Mouse (Mus musculus) urinary bladder, postnatal 4 days (tissue): ENCODE results near the gene Hipk2.
"Not testable (repeated sequence)": the region's sequence is repeated elsewhere in the genome, so short reads cannot be mapped to it uniquely, and the experiment has no call there.

ENCODE experiments used
- DNase-seq, 2 experiments: peaks; one replicate each; pipeline ENCODE4 v3.0.0; 2021 to 2022; ENCODE audit warnings: low spot score in 2 of 2

Gene Hipk2

DNA sequence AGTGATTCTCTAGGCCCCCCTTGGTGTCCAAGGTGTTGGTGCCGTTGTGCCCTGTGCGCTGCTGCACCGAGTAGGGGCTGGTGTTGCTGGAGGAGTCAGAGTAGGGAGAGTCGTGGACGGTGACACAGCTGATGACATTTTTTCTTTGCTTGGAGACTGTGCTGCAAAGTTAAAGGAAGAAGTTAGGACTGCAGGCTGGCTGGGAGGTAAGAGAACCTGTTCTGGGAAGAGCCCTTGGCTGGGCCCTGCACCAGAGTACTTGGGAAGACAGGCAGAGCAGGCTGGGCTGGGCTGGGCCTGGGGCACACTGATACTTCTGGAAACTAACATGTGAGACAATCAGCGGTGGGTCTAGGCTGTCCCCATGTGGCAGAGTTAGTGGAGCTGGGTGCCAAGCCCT is 172.4 kb downstream of the Hipk2 start:
- DNase-seq, result no peak

DNA sequence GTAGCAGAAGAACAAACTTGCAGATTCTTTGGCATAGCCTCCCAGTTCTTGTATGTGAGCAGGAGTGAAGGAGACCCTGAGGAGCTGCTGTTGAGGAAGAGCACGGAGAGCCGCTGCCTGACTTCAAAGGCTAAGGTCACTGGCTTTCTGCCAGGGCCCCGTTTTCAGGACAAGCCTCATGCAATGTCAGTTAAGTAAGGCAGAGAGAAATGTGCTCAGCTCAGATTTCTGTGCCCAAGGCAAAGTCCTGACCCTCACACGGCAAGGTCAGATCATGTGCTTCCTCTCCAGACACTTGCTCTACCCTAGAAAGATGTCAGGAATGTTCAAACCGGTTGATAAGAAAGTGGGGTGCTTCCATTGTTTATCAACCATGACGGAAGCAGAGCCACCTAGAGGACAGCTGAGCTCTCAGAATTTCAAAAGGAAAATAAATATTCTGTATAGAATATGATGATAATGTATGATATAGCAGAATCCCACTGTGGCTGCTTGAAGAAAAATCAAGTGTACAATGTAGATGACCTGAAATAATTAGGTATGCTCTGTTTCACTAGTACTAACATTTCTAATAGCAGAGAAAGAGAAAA is 173.1 kb downstream of the Hipk2 start:
- no peak for DNase-seq

DNA sequence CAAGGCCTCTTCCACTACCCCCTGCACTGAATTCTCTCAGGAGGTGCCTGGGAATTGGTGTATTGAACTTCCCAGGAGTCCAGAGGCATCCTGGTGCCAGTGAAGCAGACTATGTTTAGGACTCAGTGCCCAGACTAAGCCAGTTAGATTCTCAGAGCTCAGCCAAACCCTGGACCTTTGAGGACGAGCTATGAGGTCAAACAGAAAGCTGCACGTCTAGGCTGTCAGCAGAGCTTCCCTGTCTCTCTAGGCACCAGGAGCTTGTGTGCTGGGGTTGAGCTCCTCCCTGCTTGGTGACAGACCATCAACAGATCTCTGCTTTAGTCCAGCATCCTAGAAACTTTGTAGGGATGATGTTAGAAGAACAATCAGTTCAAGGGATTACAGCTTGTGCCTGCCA is 174.5 kb downstream of the Hipk2 start:
- DNase-seq, result no peak

DNA sequence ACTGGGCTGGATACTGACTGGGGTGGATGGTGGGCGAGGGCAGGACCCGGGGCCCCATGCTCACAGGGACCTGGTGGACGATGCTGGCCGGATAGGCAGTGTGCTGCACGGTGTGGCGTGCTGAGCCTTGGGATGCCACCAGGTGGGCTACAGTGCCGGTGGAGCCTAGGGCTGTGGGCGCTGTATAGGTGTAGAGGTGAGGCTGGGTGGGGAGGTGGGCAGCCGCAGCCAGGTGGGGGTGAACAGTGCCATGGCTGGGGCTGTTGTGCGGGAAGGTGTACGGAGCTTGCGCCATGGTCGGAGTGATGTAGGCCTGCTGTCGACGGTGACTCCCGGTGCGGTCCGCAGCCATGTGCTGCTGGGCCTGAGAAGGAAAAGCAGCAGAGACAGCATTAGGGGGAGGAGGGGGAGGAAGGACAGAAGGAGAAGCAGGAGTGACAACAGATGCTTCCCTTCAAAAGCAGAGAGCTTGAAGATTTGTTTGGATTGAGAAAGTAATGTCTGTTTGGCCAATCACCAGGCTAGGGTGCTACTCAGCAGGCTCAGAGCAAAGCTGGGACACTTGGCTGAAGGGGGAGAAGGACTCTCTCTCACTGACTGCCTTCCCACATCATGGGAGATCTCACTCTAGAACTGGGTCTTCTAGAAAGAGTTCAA is 177.6 kb downstream of the Hipk2 start:
- DNase-seq, result no peak

DNA sequence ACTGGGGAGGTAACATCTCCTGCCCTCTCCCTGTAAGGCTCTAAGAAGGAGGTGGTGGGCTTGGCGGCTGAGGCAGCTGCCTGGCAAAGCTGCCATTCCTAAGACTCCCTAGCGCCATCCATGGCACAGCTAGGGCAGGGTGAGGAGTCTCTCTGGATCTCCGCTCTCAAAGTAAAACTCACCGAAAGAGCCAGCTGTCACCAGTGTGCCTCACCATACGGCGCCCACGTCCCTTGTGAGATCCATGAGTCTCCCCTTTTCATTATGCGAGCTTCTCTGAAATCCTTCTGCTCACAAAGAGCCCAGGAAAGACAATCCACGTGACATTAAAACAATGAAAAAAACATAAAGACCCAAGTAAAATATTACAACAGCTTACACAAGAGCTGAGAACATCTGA is 179.4 kb downstream of the Hipk2 start:
- DNase-seq, result no peak

DNA sequence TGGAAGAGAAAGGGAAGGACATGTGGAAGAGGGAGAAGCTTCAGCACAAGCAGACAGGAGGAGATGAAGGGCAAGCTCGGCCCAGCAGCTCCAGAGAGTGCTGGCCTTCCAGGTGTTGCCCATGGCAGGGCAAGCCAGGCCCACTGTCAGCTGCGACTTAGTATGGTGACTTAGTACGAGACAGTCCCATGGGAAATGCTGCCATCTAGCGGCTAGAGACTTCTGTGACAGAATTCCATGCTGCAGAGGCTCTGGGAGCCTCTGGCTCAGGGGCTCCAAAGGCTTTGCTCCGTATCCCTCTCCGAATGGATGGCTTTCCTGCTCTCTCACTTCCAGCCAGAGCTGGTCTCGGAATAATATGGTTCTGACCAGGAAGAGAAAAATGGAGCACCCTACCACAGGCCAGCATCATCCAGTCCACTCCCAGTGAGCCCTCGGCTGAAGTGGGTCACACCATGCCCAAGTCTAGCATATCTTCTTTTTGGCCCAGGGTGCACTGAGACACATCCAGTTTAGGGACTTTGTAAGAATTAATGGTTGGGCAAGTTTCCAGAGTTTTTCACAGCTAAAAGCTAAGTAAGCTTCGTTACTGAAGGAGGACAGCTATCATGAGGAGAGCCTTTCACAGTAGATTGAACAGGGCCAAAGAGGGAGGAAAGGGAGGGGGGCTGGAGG is 180.4 kb downstream of the Hipk2 start:
- DNase-seq, result peak; percentile 47 to 80

DNA sequence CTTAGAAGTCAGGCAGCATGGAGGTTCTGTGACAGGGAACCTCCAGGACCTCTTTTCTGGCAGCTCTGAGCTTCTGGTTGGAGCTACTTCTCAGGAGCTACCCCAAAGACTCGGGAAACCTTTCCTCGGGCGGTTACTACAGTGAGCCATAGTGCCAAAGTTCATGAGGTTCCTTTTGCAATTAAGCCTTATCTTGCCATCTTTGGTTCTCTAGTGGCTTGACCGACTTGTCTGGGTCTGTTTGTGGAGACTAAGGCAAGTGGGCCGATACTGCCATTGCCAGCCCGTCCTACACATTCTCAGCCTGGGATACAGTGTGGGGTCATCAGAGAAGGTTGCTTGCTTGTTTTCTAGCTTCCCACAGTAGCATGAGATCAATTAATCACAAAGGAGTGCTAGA is 183.4 kb downstream of the Hipk2 start:
- DNase-seq, result no peak

DNA sequence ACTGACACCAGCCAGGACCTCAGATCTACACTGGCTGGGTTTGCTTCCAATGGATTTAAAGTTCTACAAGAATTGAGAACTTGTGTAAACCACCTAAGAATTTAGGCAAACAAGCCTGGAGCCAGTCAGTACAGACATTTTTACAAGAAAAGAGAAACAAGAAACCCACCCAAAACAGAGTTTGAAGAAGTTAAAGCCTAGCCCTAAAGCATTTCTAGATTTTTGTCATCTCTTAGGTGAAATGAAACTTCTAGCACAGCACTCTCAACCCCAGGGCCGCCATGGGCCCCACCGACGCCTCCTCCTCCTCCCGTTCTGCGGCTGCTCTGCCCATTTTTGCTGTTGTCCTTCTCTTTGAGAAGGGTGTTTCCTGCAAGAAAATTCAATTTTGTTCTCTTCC is 184.9 kb downstream of the Hipk2 start:
- DNase-seq, result no peak

DNA sequence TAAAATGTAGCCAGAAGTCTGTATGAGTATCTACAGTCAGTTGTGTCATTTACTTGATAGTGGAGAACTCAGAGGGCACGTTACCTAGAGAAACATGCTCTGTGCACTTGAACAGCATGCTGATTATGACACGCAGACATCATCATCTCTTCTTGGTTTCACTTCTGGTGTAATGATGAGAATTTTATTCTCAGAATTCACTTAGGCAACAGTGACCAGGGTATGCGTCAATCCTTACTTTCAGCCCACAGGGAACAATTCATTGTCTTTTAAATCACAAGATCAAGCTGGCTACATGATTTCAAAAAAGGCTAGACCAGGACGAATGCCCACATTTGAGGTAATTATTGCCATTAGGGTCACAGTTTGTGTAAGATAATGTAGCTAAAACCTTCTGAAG is 185.3 kb downstream of the Hipk2 start:
- DNase-seq, result no peak

DNA sequence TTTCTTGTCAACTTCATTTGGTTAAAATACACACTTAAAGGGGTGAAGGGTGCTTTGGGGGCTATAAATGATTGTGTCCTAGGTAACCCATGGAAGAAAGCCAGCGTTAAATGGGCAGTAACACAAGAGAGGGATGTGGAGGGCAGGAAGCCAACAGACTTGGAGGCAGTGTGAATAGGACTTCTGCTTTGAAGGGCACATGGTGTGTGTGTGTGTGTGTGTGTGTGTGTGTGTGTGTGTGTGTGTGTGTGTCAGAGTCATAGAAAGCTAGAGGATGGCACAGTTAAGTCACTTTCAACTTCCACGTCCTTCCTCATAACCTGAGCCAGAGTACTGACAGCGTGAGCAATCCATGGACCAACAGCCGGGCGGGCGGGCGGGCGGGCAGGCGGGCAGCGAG is 187.1 kb downstream of the Hipk2 start:
- DNase-seq, result no peak

DNA sequence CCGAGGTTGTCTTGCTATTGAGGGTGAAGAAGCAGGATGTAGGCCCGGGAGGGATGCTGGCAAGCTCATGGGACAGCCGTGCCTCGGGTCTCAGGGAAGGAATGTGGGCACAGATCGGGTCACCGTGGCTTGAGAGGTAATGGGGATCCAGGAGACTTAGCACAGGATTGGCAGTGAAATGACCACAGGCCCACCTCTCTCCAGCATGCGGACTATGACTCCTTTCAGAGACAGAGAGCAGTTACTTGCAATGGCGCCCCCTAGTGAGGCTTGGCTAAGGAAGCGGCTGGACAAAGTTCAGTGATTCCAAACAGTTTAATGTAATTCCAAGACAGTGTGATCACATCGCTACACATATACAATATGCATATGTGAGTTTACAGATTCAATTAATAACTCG is 188.7 kb downstream of the Hipk2 start:
- DNase-seq, result no peak

DNA sequence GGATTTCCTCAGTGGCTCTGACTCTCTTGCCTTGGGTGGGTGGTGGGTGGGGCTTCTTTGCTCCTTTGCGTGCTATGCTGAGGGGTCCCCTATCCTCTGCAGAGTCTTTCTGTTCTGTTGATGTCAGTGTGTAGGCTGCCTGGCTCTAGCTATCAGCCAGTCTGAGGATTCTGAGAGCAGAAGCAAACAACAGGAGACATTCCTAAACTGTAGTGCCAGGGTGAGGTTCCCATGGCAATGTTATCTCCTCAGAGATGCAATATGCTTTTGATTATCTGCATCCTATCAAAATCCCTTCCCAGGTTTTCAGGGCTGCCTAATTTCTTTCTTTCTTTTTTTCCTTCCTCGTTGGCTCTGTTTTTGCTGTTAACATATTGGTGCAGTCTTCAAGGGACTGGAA is 193.4 kb downstream of the Hipk2 start:
- no peak for DNase-seq

DNA sequence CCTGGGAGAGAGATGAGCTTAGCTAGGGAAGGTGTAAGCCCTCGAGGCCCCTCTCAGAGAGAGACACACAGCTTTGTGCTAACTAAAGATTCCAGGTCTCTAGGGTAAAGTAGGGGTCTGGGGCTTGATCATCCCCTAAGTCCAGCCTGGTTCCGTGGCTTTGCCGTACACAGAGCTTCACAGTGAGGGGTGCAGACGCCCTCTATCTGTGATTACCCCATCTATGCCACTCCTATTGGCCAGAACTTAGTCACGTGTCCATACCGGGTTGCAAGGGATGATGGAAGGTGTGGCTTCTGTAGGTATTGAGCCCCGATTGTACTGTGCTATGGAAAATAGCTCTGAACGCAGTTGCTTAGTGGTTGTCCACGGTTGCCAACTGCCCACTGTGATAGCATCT is 198.3 kb downstream of the Hipk2 start:
- no peak for DNase-seq

DNA sequence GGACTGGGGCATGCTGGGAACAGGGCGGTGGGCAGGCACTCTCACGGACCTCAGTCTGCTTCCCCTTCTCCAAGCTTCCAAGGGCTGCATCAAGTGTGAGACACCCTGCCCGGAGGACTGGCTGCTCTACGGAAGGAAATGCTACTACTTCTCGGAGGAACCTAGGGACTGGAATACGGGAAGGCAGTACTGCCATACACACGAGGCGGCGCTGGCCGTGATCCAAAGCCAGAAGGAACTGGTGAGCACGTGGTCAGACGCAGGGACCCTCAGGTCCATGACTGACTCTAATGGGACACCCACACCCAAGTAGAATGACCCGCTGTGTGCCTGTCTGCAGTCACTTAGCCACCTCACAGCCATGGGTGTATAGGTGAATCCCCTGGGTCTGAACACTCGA is 199.2 kb downstream of the Hipk2 start:
- DNase-seq, result no peak

DNA sequence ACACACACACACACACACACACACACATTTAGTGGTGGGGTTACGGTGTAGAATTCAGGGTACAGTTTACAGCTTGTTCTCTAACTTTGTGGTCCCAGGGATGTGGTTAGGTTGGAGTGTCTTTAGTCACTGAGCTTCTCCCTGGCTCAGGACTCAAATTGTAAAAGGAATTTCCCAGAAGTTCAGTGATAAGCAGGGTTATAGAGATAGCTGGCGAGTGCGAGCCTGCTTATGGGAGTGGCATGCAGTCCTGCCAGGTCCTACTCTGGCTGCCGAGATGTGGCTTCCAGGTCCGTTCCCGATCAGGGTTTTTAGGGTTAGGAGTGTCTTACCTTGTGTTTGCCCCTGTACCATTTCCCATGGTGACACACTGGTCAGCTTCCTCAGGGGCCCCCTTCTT is 199.7 kb downstream of the Hipk2 start:
- no peak for DNase-seq

DNA sequence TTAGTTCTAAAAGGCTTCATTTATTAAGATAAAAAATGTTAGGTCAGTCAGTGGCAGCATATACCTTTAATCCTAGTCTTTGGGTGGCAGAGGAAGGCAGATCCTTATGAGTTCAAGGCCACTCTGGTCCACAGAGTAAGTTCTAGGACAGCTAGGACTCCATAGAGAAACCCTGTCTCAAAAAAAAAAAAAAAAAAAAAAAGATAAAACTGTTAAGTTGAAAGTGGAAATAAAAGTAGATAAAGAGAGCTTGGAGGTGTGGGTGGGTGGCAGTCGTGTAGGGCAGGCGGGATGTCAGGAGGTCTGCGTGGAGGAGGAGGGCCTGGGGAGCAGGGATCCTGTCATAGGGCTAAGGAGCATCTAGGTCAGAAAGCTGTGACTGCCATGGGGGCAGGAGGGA is 204.0 kb downstream of the Hipk2 start:
- no peak for DNase-seq

DNA sequence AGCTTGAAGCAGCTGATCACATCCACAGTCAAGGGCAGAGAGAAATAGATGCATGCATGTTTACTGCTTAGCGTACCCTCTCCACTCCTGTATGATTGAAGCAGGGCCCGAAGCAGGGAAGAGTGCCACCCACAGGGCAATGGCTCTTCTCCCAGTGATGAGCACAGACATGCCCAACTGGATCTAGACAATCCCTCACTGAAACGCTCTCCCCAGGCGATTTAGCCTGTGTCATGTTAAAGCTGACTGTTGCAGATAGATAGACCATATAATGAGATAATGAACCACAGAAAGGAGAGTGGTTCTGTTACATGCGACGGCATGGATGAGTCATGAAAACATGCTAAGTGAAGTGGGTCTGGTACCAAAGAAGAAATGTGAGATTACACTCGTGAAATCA is 204.7 kb downstream of the Hipk2 start:
- no peak for DNase-seq

DNA sequence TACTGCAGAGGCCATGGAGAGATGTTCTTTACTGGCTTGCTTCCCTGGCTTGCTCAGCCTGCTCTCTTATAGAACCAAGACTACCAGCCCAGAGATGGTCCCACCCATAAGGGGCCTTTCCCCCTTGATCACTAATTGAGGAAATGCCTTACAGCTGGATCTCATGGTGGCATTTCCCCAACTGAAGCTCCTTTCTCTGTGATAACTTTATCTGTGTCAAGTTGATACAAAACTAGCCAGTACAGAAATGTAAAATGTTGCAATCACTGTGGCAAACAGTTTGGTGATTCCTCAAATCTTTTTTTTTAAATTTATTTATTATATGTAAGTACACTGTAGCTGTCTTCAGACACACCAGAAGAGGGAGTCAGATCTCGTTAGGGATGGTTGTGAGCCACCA is 205.5 kb downstream of the Hipk2 start:
- not testable (repeated sequence) for DNase-seq

DNA sequence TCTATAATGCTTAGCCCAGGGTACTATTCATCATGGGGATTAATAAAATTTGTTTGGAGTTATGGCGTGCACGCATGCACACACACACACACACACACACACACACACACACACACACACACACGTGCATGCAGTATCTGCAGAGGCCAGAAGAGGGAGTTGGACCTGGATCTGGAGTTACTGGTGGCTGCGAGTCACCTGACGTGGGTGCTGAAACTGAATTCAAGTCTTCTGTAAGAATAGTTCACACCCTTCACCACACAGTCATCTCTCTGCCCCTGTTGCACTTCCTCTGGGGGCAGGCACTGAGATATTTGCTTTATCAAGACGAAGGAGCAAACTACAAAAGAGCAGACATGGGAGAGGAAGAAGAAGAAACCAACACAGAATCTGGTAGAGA is 206.4 kb downstream of the Hipk2 start:
- no peak for DNase-seq

DNA sequence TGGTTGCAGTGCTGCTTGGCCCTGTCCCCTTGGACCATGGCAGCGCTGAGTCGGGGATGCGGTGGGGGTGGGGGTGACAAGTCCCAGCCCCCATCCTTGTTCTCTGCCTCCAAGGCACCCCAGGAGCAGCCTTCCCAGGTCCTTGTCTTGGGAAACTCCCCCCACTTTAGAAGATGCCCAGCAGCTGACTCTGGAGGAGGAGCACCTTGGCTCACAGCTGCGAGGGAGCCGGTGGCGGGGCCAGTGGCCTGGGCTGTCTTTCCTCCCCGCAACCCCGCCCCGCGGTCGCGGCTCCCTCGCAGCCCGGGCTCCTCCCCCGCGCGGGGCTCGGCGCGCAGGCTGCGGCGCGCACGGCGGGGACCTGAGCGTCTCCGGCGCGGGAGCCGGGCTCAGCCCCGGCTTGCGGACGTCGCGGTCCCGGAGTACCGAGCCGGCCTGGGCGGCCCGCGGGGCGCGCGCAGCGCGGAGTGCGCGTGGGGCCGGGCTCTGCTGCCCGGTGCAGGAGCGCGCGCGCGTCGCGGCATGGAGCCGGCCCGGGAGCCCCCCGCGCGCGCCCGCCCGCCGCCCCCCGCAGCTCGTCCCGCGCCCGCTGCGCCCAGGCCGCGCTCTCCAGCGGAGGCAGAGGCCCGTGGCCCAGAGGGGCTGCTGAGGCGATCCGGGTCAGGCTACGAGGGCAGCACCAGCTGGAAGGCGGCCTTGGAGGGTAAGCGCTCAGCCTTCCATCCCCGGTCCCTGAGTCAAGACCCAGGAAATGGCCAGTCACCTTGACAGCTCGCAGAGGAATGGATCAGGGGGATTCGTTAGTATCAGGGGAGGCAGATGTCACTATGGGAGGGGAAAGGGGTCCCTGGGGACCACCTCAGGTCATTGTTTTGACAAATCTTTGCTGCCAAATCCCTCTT is 213.0 kb downstream of the Hipk2 start, which contains the start of gene Clec2l:
Gene Clec2l, plus strand, starts transcription at position 356 of the 902 bp plus-strand sequence.
- DNase-seq, result peak in 1 of 2 experiments; percentile 25

DNA sequence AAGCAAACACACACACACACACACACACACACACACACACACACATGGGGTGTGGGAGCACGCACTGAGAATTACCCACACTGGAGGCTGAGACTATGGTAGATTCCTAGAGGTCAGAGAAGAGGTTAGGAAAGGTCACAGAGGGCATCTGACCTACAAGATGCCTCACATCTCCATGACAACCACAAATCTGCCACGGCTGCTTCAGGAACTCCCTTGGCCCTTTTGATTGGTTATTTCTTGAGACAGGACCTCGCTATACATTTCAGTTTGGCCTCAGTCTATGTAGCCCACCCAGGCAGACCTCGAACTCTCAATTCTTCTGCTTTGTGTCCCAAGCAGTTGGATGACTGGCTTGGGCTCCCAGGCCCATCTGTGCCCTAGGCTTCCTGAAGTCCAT is 214.3 kb downstream of the Hipk2 start:
- DNase-seq, result no peak

DNA sequence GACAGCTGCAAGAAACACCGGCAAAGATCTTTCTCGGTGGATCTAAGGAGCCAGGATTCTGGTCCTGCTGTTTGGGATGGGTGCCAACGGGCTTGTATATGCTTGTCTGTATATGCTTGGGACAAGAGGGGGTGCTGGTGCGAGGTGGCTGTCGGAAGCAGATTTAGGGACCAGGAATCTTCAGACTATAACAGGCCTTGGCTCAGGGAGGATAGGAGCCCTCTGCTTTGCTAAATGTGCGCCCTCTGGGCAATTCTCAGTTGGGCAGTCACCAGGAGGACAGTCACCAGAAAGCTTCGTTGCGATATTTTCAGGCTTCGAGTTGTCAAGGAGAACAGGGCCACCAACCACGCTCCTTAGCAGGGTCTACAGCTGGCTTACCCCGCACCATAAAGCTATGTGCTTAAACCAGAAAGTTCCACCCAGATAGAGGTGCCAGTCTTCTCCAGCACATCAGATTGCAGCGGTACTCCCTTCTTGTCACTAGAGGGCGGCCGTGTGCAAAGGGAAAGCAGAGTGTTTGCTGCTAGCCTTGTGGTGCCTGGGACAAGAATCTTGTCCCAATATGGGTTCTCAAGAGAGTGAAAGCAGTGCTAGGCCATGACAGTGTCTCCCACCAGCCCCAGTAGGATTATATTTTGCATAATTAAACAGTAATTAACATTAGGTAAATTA is 225.6 kb downstream of the Hipk2 start:
- peak; percentile 36 to 73 for DNase-seq
